Mouse (Mus musculus) liver, postnatal 0 days (tissue): ENCODE data around the gene Vmn2r24.
"Not testable (repeated sequence)": the region's sequence is repeated elsewhere in the genome, so short reads cannot be mapped to it uniquely, and the experiment has no call there.

Experiments
- CTCF ChIP-seq: sonication (generic); IDR thresholded peaks from 2 replicates; pipeline ENCODE4 v1.5.1; 2016; ENCODE audit warnings: antibody characterized with exemption, low read depth
- EP300 ChIP-seq: IDR thresholded peaks from 2 replicates; pipeline ENCODE4 v1.6.1; 2016; ENCODE audit warnings: antibody characterized with exemption, low read depth, mild to moderate bottlenecking

DNA sequence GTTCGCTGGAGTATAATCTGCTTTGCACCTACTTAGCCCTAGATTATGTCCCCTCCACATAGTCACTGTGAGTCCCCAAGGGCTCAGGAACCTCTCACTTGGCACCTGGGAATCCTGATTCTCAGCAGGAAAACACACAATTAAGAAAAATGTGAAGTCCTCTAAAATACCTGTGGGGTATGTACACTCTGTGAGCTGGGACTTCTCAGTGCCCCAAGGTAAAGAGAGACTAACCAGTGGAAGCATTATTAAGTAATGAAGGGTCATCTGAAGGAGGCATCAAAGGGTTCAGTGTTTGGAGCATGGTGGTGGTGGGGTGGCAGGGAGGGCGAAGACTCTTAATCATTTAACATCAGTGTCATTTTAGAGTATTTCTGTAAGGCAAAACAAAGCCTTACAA lies 74.7 kb downstream of the Vmn2r24 start, which contains the start of gene Vmn2r25:
- not testable (repeated sequence) for TF ChIP-seq EP300, CTCF
